Mouse (Mus musculus) thymus, postnatal 0 days (tissue): ENCODE results near the gene Pnp. TPM values are rescaled to one million over a fixed set of nuclear protein-coding genes. Genes with fewer than 3 reads are reported as not detected.
"Not testable (repeated sequence)": the region's sequence is repeated elsewhere in the genome, so short reads cannot be mapped to it uniquely, and the experiment has no call there.

Experiments used
- DNase-seq: peaks from one replicate; pipeline ENCODE4 v3.0.0-alpha.2; 2015; ENCODE audit warnings: low spot score
- polyA plus RNA-seq: library from polyadenylated mRNA; unstranded; fragments of >200 nt; fragmentation: Nextera tagmentation; extraction: Ambion mirVana; gene quantifications from 2 replicates; pipeline ENCODE4 v1.2.1, GENCODE M21; 2015

The Pnp gene
- 54.2 and 60.6 TPM in 2 replicates for polyA plus RNA-seq

DNA sequence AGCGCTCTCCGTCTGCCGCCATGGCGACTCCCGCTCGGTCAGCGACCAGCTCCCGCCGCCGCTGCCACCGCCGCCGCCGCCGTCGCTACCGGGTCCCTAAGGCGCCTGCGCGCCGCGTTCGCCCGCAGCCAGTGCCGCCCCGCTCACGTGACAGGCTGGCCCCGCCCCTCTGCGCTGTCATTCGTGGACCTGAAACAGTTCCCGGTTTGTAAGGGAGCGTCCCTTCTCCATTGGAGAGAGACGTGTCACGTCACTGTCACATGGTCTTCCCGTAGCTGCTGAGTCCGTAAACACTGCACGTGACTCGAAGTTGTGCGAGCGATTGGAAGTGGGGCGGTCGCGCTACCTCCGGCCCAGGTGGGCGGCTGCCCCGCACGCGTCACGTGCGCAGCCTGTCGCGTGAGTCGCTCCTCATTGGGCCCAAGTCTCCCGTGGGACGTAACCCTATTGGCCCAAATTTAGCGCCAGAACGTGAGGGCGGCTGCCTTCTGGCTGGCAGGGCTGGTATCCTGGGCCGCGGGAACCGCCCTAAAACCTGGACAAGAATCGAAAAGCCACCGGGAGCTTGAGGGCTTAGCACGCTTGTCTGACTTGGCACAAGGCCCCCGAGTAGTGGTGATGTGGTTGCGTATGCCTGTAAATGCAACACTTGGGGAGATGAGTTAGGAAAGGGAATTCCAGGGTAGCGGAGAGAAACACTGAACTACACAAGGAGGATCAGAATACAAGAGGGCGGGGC is at the start of gene Pnp, which contains the start of gene Pip4p1:
Gene Pnp, plus strand, starts transcription at position 329 of the 739 bp plus-strand sequence.
Gene Pip4p1, minus strand, starts transcription at position 103 of the 739 bp plus-strand sequence.
- peak; percentile 99 for DNase-seq

DNA sequence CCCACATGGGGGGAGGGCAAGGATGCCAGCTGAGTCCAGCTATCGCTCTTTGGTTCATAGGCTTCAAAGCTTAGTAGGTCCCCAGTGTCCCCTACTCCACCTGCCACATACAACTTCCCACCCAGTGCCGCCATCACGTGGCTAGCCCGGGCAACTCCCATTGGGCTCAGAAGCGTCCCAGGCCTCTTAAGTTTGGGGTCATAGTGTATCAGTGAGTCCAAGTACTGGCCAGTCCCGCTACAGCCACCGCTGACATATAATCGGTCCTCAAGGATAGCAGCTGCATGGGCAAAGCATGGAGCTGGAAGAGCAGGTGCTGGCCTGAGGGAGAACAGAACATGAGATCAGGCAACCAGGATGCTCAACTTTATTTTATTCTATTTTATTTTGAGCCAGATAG is 39.3 kb upstream of the Pnp start:
- no peak for DNase-seq

DNA sequence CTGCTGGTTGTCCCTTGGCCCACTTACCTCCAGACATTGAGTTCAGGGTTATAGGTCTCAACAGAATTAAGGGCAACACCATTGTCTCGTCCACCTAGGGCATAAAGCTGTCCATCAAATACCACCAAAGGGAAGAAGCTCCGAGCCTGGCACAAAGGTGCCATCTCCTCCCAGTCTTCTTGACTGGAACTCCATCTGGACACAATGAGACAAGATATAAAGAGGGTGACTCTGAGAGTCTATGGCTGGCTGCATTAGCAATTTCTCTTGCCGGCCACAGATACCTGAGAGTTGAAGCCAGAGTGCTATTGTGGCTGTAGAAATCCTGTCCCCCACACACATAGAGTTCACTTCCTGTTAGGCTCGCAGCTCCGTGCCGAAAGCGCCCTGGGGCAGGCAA is 38.8 kb upstream of the Pnp start:
- no peak for DNase-seq

DNA sequence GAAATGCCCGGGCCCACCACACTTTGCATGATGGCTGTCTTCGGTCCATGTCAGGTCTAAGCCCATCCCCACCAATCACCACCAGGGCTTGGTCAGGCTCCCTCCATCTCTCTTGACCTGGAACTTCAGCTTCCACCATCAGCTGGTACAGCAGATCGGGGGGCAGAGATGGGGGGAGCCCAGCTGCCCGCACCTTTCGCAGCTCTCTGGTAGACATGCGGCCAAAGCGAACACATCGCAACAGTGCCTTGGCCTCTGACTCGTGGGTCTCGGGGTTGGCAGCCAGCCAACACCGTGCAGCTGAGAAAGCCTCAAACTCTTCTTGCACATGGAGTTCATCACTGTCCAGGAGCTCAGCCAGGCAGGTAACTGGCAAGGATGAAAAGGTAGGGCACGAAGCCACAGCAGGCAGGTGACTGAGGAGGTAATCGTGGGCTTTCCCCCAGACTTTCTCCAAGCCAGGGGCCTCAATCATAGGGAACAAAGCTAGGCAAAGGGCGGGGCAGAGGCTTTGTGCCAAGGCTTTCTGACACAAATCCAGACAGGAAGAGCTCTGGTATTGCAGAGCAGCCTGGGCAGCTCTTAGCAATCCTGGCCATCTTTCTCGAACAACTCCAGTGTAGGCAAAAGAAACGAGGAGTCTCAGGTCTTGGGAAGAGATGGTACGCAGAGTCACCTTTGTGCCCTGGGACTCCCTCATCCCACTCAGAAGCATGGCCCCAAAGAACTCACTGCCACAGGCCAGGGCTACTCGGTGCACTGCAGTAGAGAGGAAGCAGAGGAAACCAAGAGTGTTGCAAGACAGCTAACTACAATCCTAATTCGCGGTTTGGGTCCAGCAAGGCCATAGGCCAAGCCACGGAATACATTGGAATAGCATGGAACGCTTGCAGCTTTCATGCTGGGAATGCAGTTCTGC is 38.1 kb upstream of the Pnp start:
- no peak for DNase-seq

DNA sequence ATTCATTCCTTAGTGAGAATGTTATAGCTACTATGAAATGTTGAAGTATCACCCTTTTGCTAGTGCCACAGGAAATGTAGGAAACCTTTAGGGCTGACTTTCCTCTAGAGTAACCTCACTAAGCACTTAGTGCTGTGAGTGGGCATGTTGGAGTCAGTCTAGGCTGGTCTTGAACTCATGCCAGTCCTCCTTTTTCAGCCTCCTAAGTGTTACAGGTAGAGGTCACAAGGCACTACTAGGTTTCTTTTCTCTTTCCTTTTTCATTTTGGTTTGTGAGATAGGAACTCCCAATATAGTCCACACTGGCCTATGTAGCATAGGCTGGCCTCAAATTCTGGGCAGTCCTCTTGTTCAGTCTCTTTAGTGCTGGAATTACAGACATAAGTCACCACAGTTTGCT is 35.5 kb upstream of the Pnp start:
- no peak for DNase-seq

DNA sequence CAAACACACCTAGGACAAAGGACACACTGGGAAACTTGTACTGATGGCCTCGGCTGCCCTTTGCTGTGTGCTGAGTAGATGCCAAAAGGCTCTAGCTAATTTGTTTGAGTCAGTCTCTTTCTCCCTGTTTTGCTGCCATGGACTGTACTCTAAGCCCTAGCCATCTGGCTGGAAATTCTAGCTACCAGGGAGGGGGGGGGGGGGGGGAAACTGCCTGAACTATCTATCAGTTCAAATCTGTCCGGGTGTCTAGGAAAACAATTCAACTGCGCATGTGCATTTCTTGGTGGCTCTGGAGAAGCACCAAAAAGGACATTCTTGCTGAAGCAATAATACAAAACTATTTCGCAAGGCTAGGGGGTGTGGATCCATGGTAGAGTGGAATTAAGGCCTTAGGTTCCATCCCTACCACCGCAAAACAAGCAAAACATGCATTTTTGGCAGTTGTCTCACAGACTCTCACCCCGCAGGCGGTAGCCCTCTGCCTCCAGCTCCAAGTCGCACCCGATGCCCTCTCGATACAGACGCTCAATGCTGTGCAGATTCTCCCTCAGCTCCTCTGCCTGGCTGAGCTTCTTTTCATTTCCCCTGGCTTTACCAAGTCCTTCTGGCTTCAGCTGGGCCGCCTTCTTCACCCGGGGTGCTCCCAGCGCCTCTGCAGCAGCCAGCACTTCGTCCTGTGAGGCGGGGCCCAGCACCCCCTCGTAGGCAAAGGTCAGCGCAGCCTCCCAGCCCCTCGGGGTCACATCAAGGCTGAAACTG is 34.7 kb upstream of the Pnp start:
- no peak for DNase-seq

DNA sequence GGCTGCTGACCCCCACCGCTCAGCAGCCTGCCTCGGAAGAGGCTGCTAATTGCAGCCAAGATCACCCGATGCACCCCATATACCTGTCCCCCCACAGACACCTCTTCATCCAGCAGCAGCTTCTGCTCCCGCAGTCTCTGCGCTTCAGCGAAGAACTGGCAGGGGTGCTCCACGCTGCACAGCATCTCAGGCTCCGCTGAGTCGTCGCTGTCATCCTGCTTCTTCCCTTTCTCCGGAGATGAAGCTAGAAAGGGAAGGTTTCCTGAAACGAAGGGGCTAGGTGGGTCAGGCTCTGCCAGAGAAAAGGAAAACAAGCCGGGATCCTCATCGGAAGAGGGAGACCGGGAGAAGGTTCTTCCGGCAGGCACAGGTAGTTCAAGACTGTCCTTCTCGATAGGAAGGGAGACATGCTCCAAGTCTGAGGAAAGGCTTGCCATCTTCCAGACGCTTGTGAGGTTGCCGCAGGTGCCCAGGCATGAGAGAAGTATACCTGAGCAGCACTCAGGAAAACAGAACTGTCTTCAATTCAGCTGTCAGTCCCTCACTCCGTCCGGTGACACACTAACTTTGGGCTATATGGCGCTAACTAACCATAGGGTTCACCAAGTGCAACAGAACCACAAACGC is 34.0 kb upstream of the Pnp start:
- no peak for DNase-seq

DNA sequence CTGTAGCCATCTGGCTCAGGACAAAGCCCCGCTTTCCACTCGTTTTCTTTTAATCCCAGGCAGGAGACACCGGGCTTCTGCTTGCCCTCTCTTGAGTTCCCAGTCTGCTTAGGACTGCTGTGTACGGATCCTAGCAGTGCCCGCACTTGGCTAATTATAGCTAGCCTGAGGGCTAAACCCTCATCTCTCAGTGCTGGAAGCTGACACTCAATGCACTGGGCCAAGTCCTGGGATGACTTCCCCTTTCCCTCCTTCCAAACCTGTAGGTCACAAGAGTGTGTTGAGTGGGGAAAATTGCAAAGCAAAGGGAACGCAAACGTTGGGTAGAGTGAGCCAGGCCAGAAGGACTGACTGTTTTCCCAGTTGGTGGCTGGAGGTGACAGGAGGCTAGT is 33.5 kb upstream of the Pnp start, which contains the start of gene Klhl33:
Gene Klhl33, minus strand, starts transcription at position 134 of the 392 bp plus-strand sequence.
- no peak for DNase-seq

DNA sequence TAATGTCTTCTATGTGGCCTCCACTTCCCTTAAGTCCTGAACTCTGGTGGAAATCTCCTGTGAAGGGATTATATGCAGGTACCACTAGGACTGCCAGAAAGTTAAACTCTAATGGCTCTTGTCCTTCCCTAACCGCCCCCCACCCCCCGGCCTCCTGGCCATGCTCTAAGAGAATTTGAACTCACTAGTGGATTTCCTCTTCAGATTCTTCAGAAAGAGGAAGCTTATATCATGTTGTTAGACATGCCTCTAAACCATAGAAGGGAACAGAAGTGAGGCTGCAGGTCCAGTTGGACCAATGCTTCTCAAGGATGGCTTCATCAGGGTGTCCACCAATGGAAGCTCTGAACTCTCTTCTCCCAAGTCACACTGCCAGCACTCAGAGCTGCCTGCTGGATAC is 32.9 kb upstream of the Pnp start:
- not testable (repeated sequence) for DNase-seq

DNA sequence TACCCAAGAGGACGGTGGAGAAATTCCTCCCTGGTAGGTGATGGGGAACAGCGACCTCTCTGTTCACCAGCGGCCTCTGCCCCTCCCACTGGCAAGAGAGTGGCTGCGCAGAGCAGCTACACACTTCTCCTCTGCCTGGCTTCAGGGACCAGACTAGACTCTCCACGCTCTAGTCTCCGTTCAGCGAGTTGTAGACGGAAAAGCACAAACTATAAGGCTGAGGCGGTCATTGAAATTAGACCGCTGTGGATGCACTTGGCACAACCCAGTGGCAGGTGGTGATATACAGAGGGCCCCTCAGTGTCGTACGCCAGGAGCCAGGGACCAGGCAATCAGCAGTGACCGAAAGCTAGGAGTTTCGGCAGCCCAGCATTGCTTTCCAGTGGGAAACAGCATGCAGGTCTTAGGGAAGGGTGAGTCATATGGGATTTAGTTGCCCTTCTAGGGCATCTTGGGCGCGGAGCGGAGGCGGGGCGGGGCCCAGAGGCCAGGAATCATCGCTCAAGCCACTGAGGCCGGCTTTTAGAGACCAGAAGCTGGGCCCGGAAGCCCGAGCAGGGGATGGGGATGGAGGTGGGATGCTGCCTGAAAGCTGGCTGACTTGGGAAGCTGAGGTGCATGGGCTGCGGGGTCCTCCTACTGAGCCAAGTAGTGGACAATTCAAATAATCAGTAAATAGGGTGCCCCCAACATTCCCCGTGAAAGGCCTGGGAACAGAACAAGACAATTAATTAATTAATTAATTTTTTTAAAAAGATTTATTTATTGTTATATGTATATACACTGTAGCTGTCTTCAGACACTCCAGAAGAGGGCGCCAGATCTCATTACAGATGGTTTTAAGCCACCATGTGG is 26.7 kb upstream of the Pnp start:
- DNase-seq = peak; percentile 23

DNA sequence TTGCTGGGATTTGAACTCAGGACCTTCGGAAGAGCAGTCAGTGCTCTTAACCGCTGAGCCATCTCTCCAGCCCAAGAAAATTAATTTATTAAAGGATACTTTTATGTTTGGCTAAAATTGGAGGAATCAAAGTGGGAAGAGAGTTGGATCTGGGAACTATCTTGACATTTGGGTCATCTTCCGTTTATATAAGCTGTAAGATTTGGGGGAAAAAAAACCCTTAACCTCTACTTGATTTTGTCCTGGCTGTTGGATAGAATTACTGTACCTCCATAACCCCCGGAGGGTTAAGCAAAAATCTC is 26.1 kb upstream of the Pnp start:
- no peak for DNase-seq

DNA sequence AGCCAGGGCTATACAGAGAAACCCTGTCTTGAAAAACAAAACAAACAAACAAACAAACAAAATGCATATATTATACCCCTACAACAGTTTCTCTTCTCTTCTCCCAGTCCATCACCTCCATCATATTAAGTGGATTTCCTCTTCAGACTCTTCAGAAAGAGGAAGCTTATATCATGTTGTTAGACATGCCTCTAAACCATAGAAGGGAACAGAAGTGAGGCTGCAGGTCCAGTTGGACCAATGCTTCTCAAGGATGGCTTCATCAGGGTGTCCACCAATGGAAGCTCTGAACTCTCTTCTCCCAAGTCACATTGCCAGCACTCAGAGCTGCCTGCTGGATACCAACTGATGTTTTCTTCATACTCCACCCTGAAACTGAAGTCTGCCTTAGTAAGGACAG is 25.6 kb upstream of the Pnp start:
- DNase-seq = not testable (repeated sequence)

DNA sequence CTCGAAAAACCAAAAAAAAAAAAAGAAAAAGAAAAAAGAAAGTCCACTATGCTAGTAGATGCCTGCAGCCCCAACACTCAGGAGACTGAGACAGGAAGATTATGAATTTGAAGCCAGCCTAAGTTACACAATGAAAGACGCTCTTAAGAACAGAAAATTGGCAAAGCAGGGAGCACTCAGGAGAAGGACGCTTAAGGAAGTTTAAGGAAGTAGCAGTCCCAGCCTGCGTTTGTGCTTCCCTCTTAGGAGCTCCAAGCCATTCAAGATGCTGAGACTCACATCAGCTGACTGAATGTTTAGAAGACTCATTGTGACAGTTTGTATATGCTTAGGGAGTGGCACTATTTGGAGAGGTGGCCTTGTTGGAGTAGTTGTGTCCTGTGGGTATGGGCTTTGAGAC is 22.8 kb upstream of the Pnp start:
- DNase-seq = no peak

DNA sequence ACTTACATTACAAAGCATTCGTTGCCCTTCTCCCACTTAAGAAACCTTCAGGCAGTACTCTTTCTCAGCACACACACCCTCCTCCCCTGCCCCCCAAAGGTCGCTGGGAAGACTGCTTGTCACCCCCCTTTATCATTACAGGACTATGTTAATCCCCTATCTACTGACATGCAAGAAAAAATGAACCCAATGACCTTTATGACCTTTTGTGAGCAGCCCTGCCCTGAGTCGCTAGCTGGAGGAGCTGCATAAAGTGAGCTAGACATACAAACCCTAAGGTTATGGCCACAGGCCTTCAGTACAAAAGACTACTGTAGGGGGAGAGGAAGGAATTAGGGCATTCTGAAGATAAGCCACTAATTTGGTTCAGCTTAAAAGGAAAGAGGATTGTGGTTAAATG is 19.5 kb upstream of the Pnp start:
- DNase-seq = no peak

DNA sequence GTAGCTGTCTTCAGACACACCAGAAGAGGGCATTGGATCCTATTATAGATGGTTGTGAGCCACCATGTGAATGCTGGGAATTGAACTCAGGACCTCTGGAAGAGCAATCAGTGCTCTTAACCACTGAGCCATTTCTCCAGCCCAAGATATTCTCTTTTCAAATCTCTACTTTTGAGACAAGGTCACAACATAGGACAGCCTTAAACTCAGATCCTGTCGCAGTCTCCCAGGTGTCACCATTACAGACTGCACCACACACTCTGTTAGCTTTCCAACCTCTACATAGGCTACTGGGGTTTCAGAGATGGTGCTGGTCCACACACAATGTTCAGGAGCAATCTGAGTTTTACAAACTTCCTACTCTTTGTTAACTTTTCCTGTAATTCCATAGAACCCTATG is 7.4 kb upstream of the Pnp start:
- not testable (repeated sequence) for DNase-seq

DNA sequence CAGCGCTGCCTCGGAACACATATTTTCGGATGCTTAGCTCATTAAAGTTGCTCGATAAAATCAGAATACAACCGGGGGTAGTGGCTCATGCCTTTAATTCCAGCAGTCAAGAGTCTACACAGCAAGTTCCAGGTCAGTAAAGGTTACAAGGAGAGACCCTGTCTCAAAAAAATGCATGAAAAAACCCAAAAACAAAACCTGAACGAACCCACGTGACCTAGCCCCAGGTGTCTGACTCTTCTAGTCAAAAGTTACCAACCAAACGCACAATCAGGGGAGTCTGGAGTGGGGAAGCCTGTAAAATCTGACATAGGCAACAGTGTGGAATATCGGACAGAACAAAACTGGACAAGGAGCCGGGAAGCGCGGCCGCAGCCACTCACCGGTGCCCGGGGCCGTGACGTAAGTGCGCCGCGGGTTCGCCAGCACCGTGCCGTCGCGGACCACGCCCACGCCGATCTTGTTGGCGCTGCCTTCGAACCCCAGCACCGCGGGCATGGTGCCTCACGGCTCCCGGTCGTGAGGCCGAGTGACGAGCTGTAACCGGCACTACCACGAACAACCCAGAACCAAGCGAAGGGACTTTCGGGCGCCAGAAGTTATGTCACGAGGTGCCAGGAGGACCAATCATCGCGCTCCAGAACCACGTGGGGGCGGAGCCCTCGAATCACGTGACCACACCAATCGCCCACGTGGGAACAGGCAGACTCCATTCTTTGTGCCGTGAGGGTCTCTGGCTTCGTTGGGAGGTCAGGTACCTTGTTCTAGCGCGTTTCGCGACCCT is 6.4 kb upstream of the Pnp start, which contains the start of the genes Osgep and Apex1:
Gene Osgep, minus strand, starts transcription at position 613 of the 784 bp plus-strand sequence.
Gene Apex1, plus strand, starts transcription at position 688 of the 784 bp plus-strand sequence.
- peak; percentile 97 for DNase-seq

DNA sequence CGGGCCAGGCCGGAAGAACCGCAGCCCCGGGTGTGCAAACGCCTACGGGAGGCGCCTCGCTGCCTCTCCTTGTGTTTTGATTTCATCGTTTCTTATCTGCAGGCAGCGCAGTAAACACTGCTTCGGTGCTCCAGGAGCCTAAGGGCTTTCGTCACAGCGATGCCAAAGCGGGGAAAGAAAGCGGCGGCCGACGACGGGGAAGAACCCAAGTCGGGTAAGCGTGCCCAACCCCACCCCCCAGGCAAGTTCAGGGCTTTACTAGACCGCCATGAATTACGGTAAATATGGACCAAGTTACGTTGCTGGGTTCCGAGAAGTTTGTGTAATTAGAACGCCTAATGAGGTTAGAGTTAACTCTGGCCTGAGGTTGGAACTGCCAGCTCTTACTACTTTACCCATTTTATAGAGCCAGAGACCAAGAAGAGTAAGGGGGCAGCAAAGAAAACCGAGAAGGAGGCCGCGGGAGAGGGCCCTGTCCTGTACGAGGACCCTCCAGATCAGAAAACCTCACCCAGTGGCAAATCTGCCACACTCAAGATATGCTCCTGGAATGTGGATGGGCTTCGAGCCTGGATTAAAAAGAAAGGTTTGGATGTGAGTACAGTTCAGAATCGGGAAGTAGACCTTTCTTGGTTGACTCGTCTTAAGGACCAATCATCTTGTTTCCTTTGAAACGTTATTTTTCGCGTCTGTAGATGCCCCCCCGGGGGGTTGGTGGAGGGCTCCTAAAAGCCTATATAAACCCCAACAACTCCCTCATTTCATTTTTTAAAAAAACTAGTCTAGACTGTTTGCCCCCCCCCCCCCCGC is 5.6 kb upstream of the Pnp start:
- no peak for DNase-seq

DNA sequence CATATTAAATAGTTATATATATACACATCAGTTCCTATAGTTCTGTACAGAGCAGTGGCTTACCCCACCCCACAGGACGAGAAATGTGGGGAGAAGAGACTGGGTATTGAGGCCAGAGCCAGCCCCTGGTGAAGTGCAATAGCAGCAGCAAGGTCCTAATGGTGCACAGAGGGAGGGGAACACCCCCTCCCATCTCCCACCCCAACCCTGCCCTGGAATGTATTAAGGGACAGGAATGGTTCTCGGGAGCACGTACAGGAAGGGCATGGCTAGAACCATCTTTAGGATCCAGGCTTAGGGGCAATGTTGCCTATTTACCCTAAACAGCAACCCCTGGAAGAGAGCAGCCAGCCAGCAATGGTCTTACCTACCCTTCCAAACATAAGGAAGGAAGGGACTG is 3.5 kb upstream of the Pnp start:
- DNase-seq = no peak
